Mouse (Mus musculus): ENCODE results near the gene Pitpnm2. TPM values are rescaled to one million over a fixed set of nuclear protein-coding genes. Genes with fewer than 3 reads are reported as not detected.

Pitpnm2 gene
- total and polyA plus RNA-seq, 3 experiments = 7.0 to 22.2 TPM; not detected in 1

DNA sequence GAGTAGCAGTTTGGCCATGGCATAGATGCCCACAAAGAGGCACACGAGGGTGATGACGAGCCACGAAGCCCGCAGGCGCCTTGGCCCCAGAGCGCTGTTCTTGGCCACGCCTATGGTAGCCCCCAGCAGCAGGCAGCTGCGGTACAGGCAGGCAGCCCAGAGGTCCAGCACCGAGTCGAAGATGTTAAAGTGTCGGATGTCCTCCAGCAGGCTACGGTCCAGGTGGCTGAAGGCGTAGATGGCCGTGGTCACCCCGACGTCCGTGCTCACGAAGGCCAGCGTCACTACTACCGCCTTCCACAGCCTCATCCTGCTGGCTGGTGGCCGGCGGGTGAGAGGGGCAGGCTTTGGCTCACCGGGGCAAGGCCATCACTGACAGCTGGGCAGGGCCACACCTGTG lies 159.7 kb downstream of the Pitpnm2 start:
- Histone ChIP-seq H3K36me3 (ENCODE audit: control insufficient read depth in 1 of 2, insufficient read depth in 2 of 2, low read length in 2 of 2) (peaks cover 0 to 3% of the 10 kb centered on the region in 2 experiments; a peak in 2 of 4 replicates), H3K4me3 (ENCODE audit: control insufficient read depth in 1 of 2, insufficient read depth in 1 of 2, low read depth in 2 of 2, low read length in 2 of 2) (no peak overlapping the region), H3K27me3 (ENCODE audit: control insufficient read depth in 1 of 2, insufficient read depth in 2 of 2, low read length in 2 of 2) (no peaks in the 10 kb centered on the region), H3K79me2 (ENCODE audit: control insufficient read depth, insufficient read depth, low read length, poor library complexity) (no peaks in the 10 kb centered on the region), H3K9me3 (replicated peaks; ENCODE audit: insufficient read depth, low read length) (no peaks in the 10 kb centered on the region), H3K4me1 (ENCODE audit: control insufficient read depth in 1 of 2, insufficient read depth in 2 of 2, low read length in 2 of 2) (peaks cover 6 to 10% of the 10 kb centered on the region in 2 experiments), H3K27ac (ENCODE audit: control insufficient read depth, low read depth, low read length) (no peak overlapping the region), H3K9ac (ENCODE audit: control insufficient read depth, low read depth, low read length, poor library complexity, severe bottlenecking) (no peak overlapping the region)
- TF ChIP-seq TBP (IDR thresholded peaks at IDR 0.05; ENCODE audit: low read depth, low read length) (no peak), ELF1 (IDR thresholded peaks at IDR 0.05; ENCODE audit: low read depth, low read length) (no peak), CTCF (IDR thresholded peaks at IDR 0.05 in 2 of 3, conservative IDR thresholded peaks at IDR 0.05 in 1 of 3; ENCODE audit: control insufficient read depth in 1 of 3, insufficient read depth in 1 of 3, low read depth in 2 of 3, low read length in 3 of 3, poor library complexity in 1 of 3, severe bottlenecking in 1 of 3) (no peak), MYB (IDR thresholded peaks at IDR 0.05; ENCODE audit: low read depth, low read length) (no peak), RAD21 (IDR thresholded peaks at IDR 0.05; ENCODE audit: low read depth, low read length) (no peak), GATA1 (IDR thresholded peaks at IDR 0.05; ENCODE audit: low read depth, low read length) (no peak), ETS1 (IDR thresholded peaks at IDR 0.05; ENCODE audit: low read depth, low read length) (no peak), USF2 (IDR thresholded peaks at IDR 0.05; ENCODE audit: borderline replicate concordance in 1 of 2, insufficient read depth in 1 of 2, low read depth in 1 of 2, low read length in 2 of 2) (no peak)
- no peak for DNase-seq (ENCODE audit: low read depth, low spot score)

- Histone ChIP-seq H3K9me3 (replicated peaks; ENCODE audit: insufficient read depth, low read length) (no peaks in the 10 kb centered on the region), H3K36me3 (ENCODE audit: control insufficient read depth in 1 of 2, insufficient read depth in 2 of 2, low read length in 2 of 2) (no peaks in the 10 kb centered on the region; a peak in 1 of 4 replicates), H3K27me3 (ENCODE audit: control insufficient read depth in 1 of 2, insufficient read depth in 2 of 2, low read length in 2 of 2) (no peaks in the 10 kb centered on the region), H3K4me1 (ENCODE audit: control insufficient read depth in 1 of 2, insufficient read depth in 2 of 2, low read length in 2 of 2) (0 out of 4 replicates have a peak, but pooled peaks cover 0 to 4% of the 10 kb centered on the region in 2 experiments), H3K4me3 (ENCODE audit: control insufficient read depth in 1 of 2, insufficient read depth in 1 of 2, low read depth in 2 of 2, low read length in 2 of 2) (no peak overlapping the region), H3K9ac (ENCODE audit: control insufficient read depth, low read depth, low read length, poor library complexity, severe bottlenecking) (no peak overlapping the region), H3K27ac (ENCODE audit: control insufficient read depth, low read depth, low read length) (no peak overlapping the region), H3K79me2 (ENCODE audit: control insufficient read depth, insufficient read depth, low read length, poor library complexity) (no peaks in the 10 kb centered on the region)
- no peak for DNase-seq (ENCODE audit: low read depth, low spot score)
- TF ChIP-seq EP300 (IDR thresholded peaks at IDR 0.05; ENCODE audit: low read depth in 1 of 2, low read length in 2 of 2) (no peak), SIN3A (IDR thresholded peaks at IDR 0.05; ENCODE audit: low read length) (no peak), UBTF (IDR thresholded peaks at IDR 0.05; ENCODE audit: borderline replicate concordance, insufficient read depth, low read depth, low read length) (no peak), NRF1 (IDR thresholded peaks at IDR 0.05; ENCODE audit: insufficient read depth, low read depth, low read length, poor library complexity, severe bottlenecking) (no peak), POLR2A (IDR thresholded peaks at IDR 0.05; ENCODE audit: control insufficient read depth in 1 of 2, insufficient read depth in 1 of 2, low read depth in 1 of 2, low read length in 2 of 2, poor library complexity in 1 of 2) (no peak), BHLHE40 (IDR thresholded peaks at IDR 0.05; ENCODE audit: borderline replicate concordance, low read depth, low read length) (no peak)
Measured at GRCm38 (mm10) chr5:124086876-124087275, 162.7 kb downstream of the Pitpnm2 start.

- H3K9me3 ChIP-seq (replicated peaks; ENCODE audit: insufficient read depth, low read length) = no peaks in the 10 kb centered on the region
- TF ChIP-seq SIN3A (IDR thresholded peaks at IDR 0.05; ENCODE audit: low read length) = no peak
- no peak for TF ChIP-seq GABPA (IDR thresholded peaks at IDR 0.05; ENCODE audit: low read depth, low read length)
- TF ChIP-seq MAX (IDR thresholded peaks at IDR 0.05; ENCODE audit: low read length) = no peak
- TF ChIP-seq HCFC1 (IDR thresholded peaks at IDR 0.05; ENCODE audit: low read depth, low read length) = no peak
- DNase-seq (ENCODE audit: low read depth, low spot score) = no peak
- no peak overlapping the region for H3K4me3 ChIP-seq (ENCODE audit: control insufficient read depth in 1 of 2, insufficient read depth in 1 of 2, low read depth in 2 of 2, low read length in 2 of 2)
- H3K79me2 ChIP-seq (ENCODE audit: control insufficient read depth, insufficient read depth, low read length, poor library complexity) = no peaks in the 10 kb centered on the region
- no peaks in the 10 kb centered on the region for H3K27me3 ChIP-seq (ENCODE audit: control insufficient read depth in 1 of 2, insufficient read depth in 2 of 2, low read length in 2 of 2)
- H3K4me1 ChIP-seq (ENCODE audit: control insufficient read depth in 1 of 2, insufficient read depth in 2 of 2, low read length in 2 of 2) = no peaks in the 10 kb centered on the region
- H3K9ac ChIP-seq (ENCODE audit: control insufficient read depth, low read depth, low read length, poor library complexity, severe bottlenecking) = no peak overlapping the region
- H3K36me3 ChIP-seq (ENCODE audit: control insufficient read depth in 1 of 2, insufficient read depth in 2 of 2, low read length in 2 of 2) = no peaks in the 10 kb centered on the region
- no peak overlapping the region for H3K27ac ChIP-seq (ENCODE audit: control insufficient read depth, low read depth, low read length)
Measured at GRCm38 (mm10) chr5:124085513-124085912, 164.0 kb downstream of the Pitpnm2 start.

All from MEL (cell line).